Mouse (Mus musculus): ENCODE results near the gene A230072I06Rik. TPM values are rescaled to one million over a fixed set of nuclear protein-coding genes. Genes with fewer than 3 reads are reported as not detected.

The A230072I06Rik gene
- polyA plus RNA-seq, 1 experiment from 2014 or later = not detected

- Histone ChIP-seq H3K27me3 (ENCODE audit: insufficient read depth, low read length) (0 out of 2 replicates have a peak, but pooled peaks cover 8% of the 10 kb centered on the region), H3K4me2 (ENCODE audit: low read depth, low read length) (no peak overlapping the region), H3K36me3 (replicated peaks; ENCODE audit: insufficient read depth, low read length) (no peaks in the 10 kb centered on the region), H3K4me3 (ENCODE audit: low read depth, low read length) (no peak overlapping the region), H3K4me1 (ENCODE audit: insufficient read depth) (no peaks in the 10 kb centered on the region), H3K9ac (replicated peaks) (no peak overlapping the region), H3K27ac (ENCODE audit: low read depth) (no peak overlapping the region), H3K9me3 (ENCODE audit: low read length) (no peaks in the 10 kb centered on the region)
- DNase-seq (no peak), ATAC-seq (no peak)
- WGBS (ENCODE audit: insufficient replicate concordance) = 71% methylated on average over 13 of the region's 13 CpGs
- TF ChIP-seq EP300 (IDR thresholded peaks at IDR 0.05; ENCODE audit: low read depth) (no peak), CTCF (IDR thresholded peaks at IDR 0.05; ENCODE audit: low read depth) (no peak)
Observed at GRCm38 (mm10) chr8:12327187-12327586, 48.6 kb downstream of the A230072I06Rik start.

- no peak for TF ChIP-seq CTCF (IDR thresholded peaks at IDR 0.05; ENCODE audit: low read depth)
- TF ChIP-seq EP300 (IDR thresholded peaks at IDR 0.05; ENCODE audit: low read depth) = no peak
Observed at GRCm38 (mm10) chr8:12327707-12328471, 49.3 kb downstream of the A230072I06Rik start.

GRCm38 (mm10) chr8:12328476-12328875 lies 49.9 kb downstream of the A230072I06Rik start:
- H3K9ac ChIP-seq (replicated peaks) = no peak overlapping the region
- no peak overlapping the region for H3K4me2 ChIP-seq (ENCODE audit: low read depth, low read length)
- no peak for ATAC-seq
- H3K4me1 ChIP-seq (ENCODE audit: insufficient read depth) = no peaks in the 10 kb centered on the region
- DNase-seq = no peak
- H3K36me3 ChIP-seq (replicated peaks; ENCODE audit: insufficient read depth, low read length) = no peaks in the 10 kb centered on the region
- 63% methylated on average over 9 of the region's 9 CpGs for WGBS (ENCODE audit: insufficient replicate concordance)
- H3K4me3 ChIP-seq (ENCODE audit: low read depth, low read length) = no peak overlapping the region
- H3K9me3 ChIP-seq (ENCODE audit: low read length) = no peaks in the 10 kb centered on the region
- H3K27ac ChIP-seq (ENCODE audit: low read depth) = no peak overlapping the region
- TF ChIP-seq CTCF (IDR thresholded peaks at IDR 0.05; ENCODE audit: low read depth) = no peak
- no peak for TF ChIP-seq EP300 (IDR thresholded peaks at IDR 0.05; ENCODE audit: low read depth)
- 0 out of 2 replicates have a peak, but pooled peaks cover 8% of the 10 kb centered on the region for H3K27me3 ChIP-seq (ENCODE audit: insufficient read depth, low read length)

More at GRCm38 (mm10) chr8:12327707-12328471, 49.3 kb downstream of the A230072I06Rik start:
- Histone ChIP-seq H3K4me1 (ENCODE audit: insufficient read depth) (no peaks in the 10 kb centered on the region), H3K27me3 (ENCODE audit: insufficient read depth, low read length) (0 out of 2 replicates have a peak, but pooled peaks cover 8% of the 10 kb centered on the region), H3K4me3 (ENCODE audit: low read depth, low read length) (no peak overlapping the region), H3K9ac (replicated peaks) (no peak overlapping the region), H3K9me3 (ENCODE audit: low read length) (no peaks in the 10 kb centered on the region), H3K4me2 (ENCODE audit: low read depth, low read length) (no peak overlapping the region), H3K27ac (ENCODE audit: low read depth) (no peak overlapping the region), H3K36me3 (replicated peaks; ENCODE audit: insufficient read depth, low read length) (no peaks in the 10 kb centered on the region)
- DNase-seq = no peak
- ATAC-seq = no peak
- WGBS (ENCODE audit: insufficient replicate concordance) = 77% methylated on average over 21 of the region's 21 CpGs

- ATAC-seq (no peak), DNase-seq (no peak)
- Histone ChIP-seq H3K4me3 (ENCODE audit: low read depth, low read length) (no peak overlapping the region), H3K4me1 (ENCODE audit: insufficient read depth) (no peaks in the 10 kb centered on the region), H3K4me2 (ENCODE audit: low read depth, low read length) (no peak overlapping the region), H3K9me3 (ENCODE audit: low read length) (no peaks in the 10 kb centered on the region), H3K36me3 (replicated peaks; ENCODE audit: insufficient read depth, low read length) (no peaks in the 10 kb centered on the region), H3K27me3 (ENCODE audit: insufficient read depth, low read length) (0 out of 2 replicates have a peak, but pooled peaks cover 3% of the 10 kb centered on the region), H3K9ac (replicated peaks) (no peak overlapping the region), H3K27ac (ENCODE audit: low read depth) (no peak overlapping the region)
- WGBS (ENCODE audit: insufficient replicate concordance) = 27% methylated on average over 8 of the region's 8 CpGs
- no peak for TF ChIP-seq CTCF (IDR thresholded peaks at IDR 0.05; ENCODE audit: low read depth)
- TF ChIP-seq EP300 (IDR thresholded peaks at IDR 0.05; ENCODE audit: low read depth) = no peak
Observed at GRCm38 (mm10) chr8:12330066-12330465, 51.4 kb downstream of the A230072I06Rik start.

Other genes starting within 250 kb of the A230072I06Rik start
- not detected in 2 replicates for gene Sox1, start 116.5 kb downstream of the A230072I06Rik start, polyA plus RNA-seq (2015; fragmentation: Nextera tagmentation; extraction: Ambion mirVana)